Mouse (Mus musculus): ENCODE results near the gene Zbtb17.

Gene Zbtb17

GRCm38 (mm10) chr4:141444451-141445327 lies at the start of gene Zbtb17:
Gene Zbtb17, plus strand, starts transcription at chr4:141444654.
- DNase-seq (ENCODE audit: inconsistent ontology term), result peak; percentile 91

- DNase-seq (ENCODE audit: inconsistent ontology term), result no peak
Measured at GRCm38 (mm10) chr4:141394751-141395150, 49.7 kb upstream of the Zbtb17 start.

GRCm38 (mm10) chr4:141397861-141398260 lies 46.6 kb upstream of the Zbtb17 start:
- no peak for DNase-seq (ENCODE audit: inconsistent ontology term)

GRCm38 (mm10) chr4:141398545-141398944 lies 45.9 kb upstream of the Zbtb17 start, which contains the start of gene Clcnka:
Gene Clcnka, minus strand, starts transcription at chr4:141398724.
- no peak for DNase-seq (ENCODE audit: inconsistent ontology term)

GRCm38 (mm10) chr4:141400171-141400570 lies 44.3 kb upstream of the Zbtb17 start:
- DNase-seq (ENCODE audit: inconsistent ontology term), result no peak

GRCm38 (mm10) chr4:141404518-141405313 lies 39.7 kb upstream of the Zbtb17 start:
- peak; percentile 73 for DNase-seq (ENCODE audit: inconsistent ontology term)

GRCm38 (mm10) chr4:141405314-141405622 lies 39.2 kb upstream of the Zbtb17 start:
- no peak for DNase-seq (ENCODE audit: inconsistent ontology term)

GRCm38 (mm10) chr4:141406516-141407299 lies 37.7 kb upstream of the Zbtb17 start:
- peak; percentile 86 for DNase-seq (ENCODE audit: inconsistent ontology term)

GRCm38 (mm10) chr4:141408577-141408976 lies 35.9 kb upstream of the Zbtb17 start:
- DNase-seq (ENCODE audit: inconsistent ontology term), result no peak

GRCm38 (mm10) chr4:141411430-141411992 lies 32.9 kb upstream of the Zbtb17 start:
- DNase-seq (ENCODE audit: inconsistent ontology term), result no peak

GRCm38 (mm10) chr4:141415924-141416323 lies 28.5 kb upstream of the Zbtb17 start, which contains the start of gene Clcnkb:
Gene Clcnkb, minus strand, starts transcription at chr4:141416014.
- no peak for DNase-seq (ENCODE audit: inconsistent ontology term)

- DNase-seq (ENCODE audit: inconsistent ontology term), result peak; percentile 83
Measured at GRCm38 (mm10) chr4:141419398-141420191, 24.9 kb upstream of the Zbtb17 start.

- DNase-seq (ENCODE audit: inconsistent ontology term), result no peak
Measured at GRCm38 (mm10) chr4:141420192-141420829, 24.1 kb upstream of the Zbtb17 start, which contains the start of gene Hspb7. Gene Hspb7, plus strand, starts transcription at chr4:141420779.

- no peak for DNase-seq (ENCODE audit: inconsistent ontology term)
Measured at GRCm38 (mm10) chr4:141420886-141421285, 23.6 kb upstream of the Zbtb17 start.

- no peak for DNase-seq (ENCODE audit: inconsistent ontology term)
Measured at GRCm38 (mm10) chr4:141421423-141421822, 23.0 kb upstream of the Zbtb17 start.

- DNase-seq (ENCODE audit: inconsistent ontology term), result no peak
Measured at GRCm38 (mm10) chr4:141422841-141423240, 21.6 kb upstream of the Zbtb17 start.

- no peak for DNase-seq (ENCODE audit: inconsistent ontology term)
Measured at GRCm38 (mm10) chr4:141423288-141423687, 21.2 kb upstream of the Zbtb17 start.

GRCm38 (mm10) chr4:141423691-141424431 lies 20.6 kb upstream of the Zbtb17 start:
- no peak for DNase-seq (ENCODE audit: inconsistent ontology term)

Measured in Muller cell, postnatal 12 days (primary cell).